Mouse (Mus musculus): Measurements from ENCODE around the gene Psg23. TPM values are rescaled to one million over a fixed set of nuclear protein-coding genes. Genes with fewer than 3 reads are reported as not detected.
"Not testable (repeated sequence)": the region's sequence is repeated elsewhere in the genome, so short reads cannot be mapped to it uniquely, and the experiment has no call there.

Psg23 gene
- polyA plus RNA-seq (2012; rRNA removed): not detected in 2 replicates

- not testable (repeated sequence) for H3K4me1 ChIP-seq (ENCODE audit: control insufficient read depth, insufficient read depth, low read length); H3K27ac ChIP-seq (ENCODE audit: insufficient read depth, low read length); H3K4me3 ChIP-seq (ENCODE audit: insufficient read depth, low read length)
Measured at GRCm38 (mm10) chr7:18616401-18616800, at the start of gene Psg23. Gene Psg23 (minus strand): TSS chr7:18616501.

GRCm38 (mm10) chr7:18656625-18657024 lies 40.3 kb upstream of the Psg23 start, which contains the start of gene Psg21:
Gene Psg21 (minus strand): TSS chr7:18656725.
- H3K4me1 ChIP-seq (ENCODE audit: control insufficient read depth, insufficient read depth, low read length); H3K4me3 ChIP-seq (ENCODE audit: insufficient read depth, low read length); H3K27ac ChIP-seq (ENCODE audit: insufficient read depth, low read length): not testable (repeated sequence)

GRCm38 (mm10) chr7:18626921-18627320 lies 10.6 kb upstream of the Psg23 start:
- H3K4me3 ChIP-seq (ENCODE audit: insufficient read depth, low read length); H3K27ac ChIP-seq (ENCODE audit: insufficient read depth, low read length); H3K4me1 ChIP-seq (ENCODE audit: control insufficient read depth, insufficient read depth, low read length): not testable (repeated sequence)

- no peak within 1 kb of the TSS for H3K27ac ChIP-seq (ENCODE audit: insufficient read depth, low read length)
- no peaks in the 10 kb centered on the region for H3K4me1 ChIP-seq (ENCODE audit: control insufficient read depth, insufficient read depth, low read length)
- no peak within 1 kb of the TSS for H3K4me3 ChIP-seq (ENCODE audit: insufficient read depth, low read length)
- TF ChIP-seq CTCF (IDR thresholded peaks at IDR 0.05; ENCODE audit: extremely low read depth, insufficient read depth, low read length) (no peak), POLR2A (IDR thresholded peaks at IDR 0.05; ENCODE audit: extremely low read depth, insufficient read depth, low read length) (no peak)
Measured at GRCm38 (mm10) chr7:18567205-18567604, 49.1 kb downstream of the Psg23 start, which contains the start of gene Psg27. Gene Psg27 (minus strand): TSS chr7:18567305.

- H3K4me3 ChIP-seq (ENCODE audit: insufficient read depth, low read length): no peak overlapping the region
- H3K4me1 ChIP-seq (ENCODE audit: control insufficient read depth, insufficient read depth, low read length): no peaks in the 10 kb centered on the region
- TF ChIP-seq CTCF (IDR thresholded peaks at IDR 0.05; ENCODE audit: extremely low read depth, insufficient read depth, low read length): no peak
- TF ChIP-seq POLR2A (IDR thresholded peaks at IDR 0.05; ENCODE audit: extremely low read depth, insufficient read depth, low read length): no peak
- H3K27ac ChIP-seq (ENCODE audit: insufficient read depth, low read length): no peak overlapping the region
Measured at GRCm38 (mm10) chr7:18559850-18560249, 56.5 kb downstream of the Psg23 start.

Other genes with a start within 250 kb of the Psg23 start
- gene Psg28, start 184.5 kb downstream of the Psg23 start, polyA plus RNA-seq (2012; rRNA removed): not detected in 2 replicates
- gene Psg26, start 132.3 kb downstream of the Psg23 start, polyA plus RNA-seq (2012; rRNA removed): not detected in 2 replicates
- not detected in 2 replicates for gene Psg25, start 84.2 kb downstream of the Psg23 start, polyA plus RNA-seq (2012; rRNA removed)
- gene Psg27, start 49.2 kb downstream of the Psg23 start, polyA plus RNA-seq (2012; rRNA removed): not detected in 2 replicates
- not detected in 2 replicates for gene Psg21, start 40.2 kb upstream of the Psg23 start, polyA plus RNA-seq (2012; rRNA removed)
- not detected in 2 replicates for gene Psg20, start 69.7 kb upstream of the Psg23 start, polyA plus RNA-seq (2012; rRNA removed)
- gene Psg22, start 101.6 kb upstream of the Psg23 start, polyA plus RNA-seq (2012; rRNA removed): not detected in 2 replicates
- 0.04 TPM in 1 of 2 replicates, not detected in the other for gene Psg19, start 182.0 kb upstream of the Psg23 start, polyA plus RNA-seq (2012; rRNA removed)
- 0.06 and 0.15 TPM in 2 replicates for gene Psg17, start 205.1 kb upstream of the Psg23 start, polyA plus RNA-seq (2012; rRNA removed)
- gene Mill2, start 223.5 kb upstream of the Psg23 start, polyA plus RNA-seq (2012; rRNA removed): 2.5 and 2.6 TPM in 2 replicates